Mouse (Mus musculus) kidney, adult 11 months (tissue): Measurements from ENCODE around the gene Kcna3.

Source experiments
- DNase-seq: peaks from one replicate; pipeline ENCODE4 v3.0.0; 2022

The Kcna3 gene

GRCm38 (mm10) chr3:107035521-107036457 lies at the start of gene Kcna3:
Gene Kcna3, plus strand, starts transcription at chr3:107036169.
- no peak for DNase-seq

DNA sequence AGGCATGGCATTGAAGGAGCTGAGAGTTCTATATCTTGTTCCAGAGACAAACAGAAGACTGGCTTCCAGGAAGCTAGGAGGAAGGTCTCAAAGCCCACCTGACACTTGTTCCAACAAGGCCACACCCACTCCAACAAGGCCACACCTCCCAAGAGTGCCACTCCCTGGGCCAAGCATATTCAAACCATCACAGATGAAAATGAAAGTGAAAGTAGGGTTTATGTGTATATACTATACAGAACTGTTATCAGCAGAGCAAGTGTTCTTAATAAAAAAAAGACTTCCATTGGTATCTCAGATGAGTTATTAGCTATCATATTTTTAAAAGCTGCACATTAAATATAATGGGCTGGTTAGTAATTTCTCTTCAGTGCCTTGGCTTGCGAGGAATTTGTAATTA lies 44.6 kb upstream of the Kcna3 start:
- DNase-seq, result no peak

GRCm38 (mm10) chr3:106995347-106995746 lies 40.6 kb upstream of the Kcna3 start:
- no peak for DNase-seq

- no peak for DNase-seq
Measured at GRCm38 (mm10) chr3:106996186-106996585, 39.8 kb upstream of the Kcna3 start.

DNA sequence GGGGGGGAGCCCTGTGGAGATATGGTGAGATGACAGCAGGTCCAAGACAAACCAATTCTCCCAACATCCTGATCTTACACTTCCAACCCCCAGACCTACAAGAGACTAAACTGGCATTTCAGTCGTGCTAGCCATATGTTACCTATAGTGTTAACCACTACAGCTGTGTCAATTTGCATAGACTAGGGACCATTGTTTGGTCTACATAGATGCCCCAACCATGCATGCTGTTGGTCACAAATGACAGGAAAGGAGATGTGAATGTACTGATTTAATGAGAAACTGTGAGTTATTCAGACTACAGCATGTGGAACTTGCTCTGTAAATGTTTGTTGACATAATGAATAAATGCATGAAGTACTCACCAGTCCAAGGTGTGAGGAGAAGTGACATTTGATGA lies 37.6 kb upstream of the Kcna3 start:
- no peak for DNase-seq

DNA sequence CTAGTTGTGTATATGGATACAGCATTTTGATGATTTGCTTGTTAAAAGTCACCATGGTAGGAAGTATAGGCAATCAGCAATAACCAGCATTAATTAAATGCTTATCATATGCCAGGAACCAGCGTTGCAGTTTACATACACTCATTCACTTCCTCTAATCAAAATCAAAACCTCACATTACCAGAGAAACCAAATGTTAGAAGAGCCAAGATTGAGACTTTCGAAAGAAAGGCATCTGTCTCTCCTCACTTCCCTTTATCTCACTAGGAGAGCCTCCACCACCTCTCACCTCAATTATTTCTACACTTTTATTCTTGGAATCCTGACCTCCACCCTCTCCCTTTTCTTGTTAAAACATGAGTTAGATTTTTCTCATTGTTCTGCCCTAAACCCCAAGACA lies 35.8 kb upstream of the Kcna3 start:
- no peak for DNase-seq

DNA sequence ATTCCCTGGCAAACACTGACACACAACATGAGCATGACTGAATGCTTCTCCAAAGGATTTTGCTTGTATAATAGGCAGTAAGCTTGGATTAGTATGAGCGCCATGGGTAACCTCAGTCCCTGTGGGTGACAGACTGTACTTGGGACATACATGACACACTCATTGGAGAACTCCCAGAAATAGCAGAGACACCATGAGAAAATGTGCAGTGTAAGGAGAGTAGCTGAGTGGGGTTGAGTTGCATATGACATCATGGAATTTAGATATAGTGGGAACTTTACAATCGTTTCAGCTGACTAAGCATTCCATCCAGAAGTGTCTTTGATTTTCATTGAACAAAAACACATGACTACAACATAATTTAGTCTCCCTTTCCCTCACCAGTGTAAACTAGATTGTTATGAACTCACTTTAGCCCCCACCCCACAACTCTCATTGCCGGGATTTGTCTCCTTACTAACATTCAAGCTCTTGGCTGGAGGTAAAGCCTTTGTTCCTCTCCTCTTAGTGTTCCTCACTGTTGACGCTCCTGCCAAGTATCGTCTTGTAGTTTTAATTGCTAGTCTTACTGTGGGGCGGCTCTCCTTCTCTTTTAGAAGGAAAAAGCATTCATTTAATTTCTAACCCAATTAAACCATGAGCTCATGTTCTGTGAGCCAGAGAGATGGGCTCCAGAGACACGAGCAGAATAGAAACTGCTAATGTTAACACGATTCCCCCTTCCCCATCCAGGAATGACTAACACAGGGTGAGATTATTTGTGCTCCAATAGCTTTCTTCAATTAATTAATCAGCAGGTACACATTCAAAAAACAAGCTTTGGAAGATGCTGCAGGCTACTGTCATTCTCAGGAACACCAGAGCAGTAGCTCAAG lies 33.5 kb upstream of the Kcna3 start:
- DNase-seq, result no peak

DNA sequence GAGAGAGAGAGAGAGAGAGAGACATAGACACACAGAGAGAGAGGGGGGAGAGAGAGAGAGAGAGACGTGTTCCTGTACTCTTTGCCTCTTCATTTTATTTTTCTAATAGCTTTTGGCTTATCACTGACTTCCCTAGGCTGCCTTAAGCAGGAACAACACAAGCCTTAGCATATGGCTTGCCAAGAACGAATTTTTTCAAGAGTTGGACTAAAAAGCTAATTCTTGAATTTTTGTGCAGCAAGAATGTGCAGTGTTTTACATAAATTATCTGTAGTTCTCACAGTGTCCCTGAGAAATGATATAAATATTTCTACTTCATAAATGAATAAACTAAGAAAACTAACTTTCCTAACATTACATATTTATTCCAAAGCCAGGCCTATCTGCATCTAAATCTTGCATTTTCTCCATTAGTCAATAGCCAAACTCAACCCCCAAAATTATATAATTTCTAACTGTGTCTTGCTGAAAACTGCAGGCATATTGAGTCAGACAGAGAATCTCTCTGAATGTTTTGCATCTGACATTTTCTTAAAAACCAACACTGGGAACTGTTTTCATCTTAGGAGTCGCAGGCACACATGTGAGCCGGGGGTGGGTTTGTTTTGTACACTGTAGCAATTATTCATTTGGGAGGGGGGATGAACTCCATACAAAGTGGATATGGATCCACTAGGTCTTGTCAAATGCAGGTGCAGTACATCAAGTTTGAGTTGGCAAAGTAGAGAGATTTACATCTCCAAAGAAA lies 26.5 kb upstream of the Kcna3 start:
- no peak for DNase-seq

DNA sequence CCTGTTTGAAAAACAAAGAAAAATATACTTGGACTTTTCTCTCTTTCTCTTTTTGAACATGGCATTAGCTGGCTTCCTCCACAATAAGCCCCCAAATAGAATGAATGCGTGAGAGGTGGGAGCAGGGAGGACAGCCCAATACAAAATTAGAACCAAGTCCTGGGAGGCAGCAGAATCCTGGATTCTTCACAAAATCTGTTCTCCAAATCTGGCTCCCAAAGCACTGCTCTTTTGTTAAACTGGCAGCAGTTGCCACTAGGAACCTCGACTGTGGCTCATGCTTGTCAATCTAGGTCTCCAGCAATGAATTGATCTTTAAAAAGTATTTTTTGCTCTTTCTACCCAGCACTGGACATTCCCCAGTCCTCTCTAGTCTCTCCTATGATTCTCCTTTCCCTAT lies 17.7 kb upstream of the Kcna3 start:
- DNase-seq, result no peak

- no peak for DNase-seq
Measured at GRCm38 (mm10) chr3:107031547-107031946, 4.4 kb upstream of the Kcna3 start.

GRCm38 (mm10) chr3:107034776-107035175 lies 1.2 kb upstream of the Kcna3 start:
- DNase-seq, result no peak

- no peak for DNase-seq
Measured at GRCm38 (mm10) chr3:107036458-107037039, 580 bp downstream of the Kcna3 start.

GRCm38 (mm10) chr3:107037105-107037504 lies 1.1 kb downstream of the Kcna3 start:
- DNase-seq, result no peak

DNA sequence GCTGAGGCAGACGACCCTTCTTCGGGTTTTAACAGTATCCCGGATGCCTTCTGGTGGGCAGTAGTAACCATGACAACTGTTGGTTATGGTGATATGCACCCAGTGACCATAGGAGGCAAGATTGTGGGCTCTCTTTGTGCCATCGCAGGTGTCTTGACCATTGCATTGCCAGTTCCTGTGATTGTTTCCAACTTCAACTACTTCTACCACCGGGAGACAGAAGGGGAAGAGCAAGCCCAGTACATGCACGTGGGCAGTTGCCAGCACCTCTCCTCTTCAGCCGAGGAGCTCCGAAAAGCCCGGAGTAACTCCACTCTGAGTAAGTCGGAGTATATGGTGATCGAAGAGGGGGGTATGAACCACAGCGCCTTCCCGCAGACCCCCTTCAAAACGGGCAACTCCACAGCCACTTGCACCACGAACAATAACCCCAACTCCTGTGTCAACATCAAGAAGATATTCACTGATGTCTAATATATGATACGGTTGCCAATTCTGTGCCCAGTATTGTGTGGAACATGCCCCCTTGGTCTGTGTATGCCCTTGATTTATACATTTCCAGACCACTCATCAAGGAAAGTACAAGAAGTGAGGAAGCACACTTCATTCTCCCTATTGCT lies 1.7 kb downstream of the Kcna3 start:
- no peak for DNase-seq

- DNase-seq, result no peak
Measured at GRCm38 (mm10) chr3:107038156-107038536, 2.2 kb downstream of the Kcna3 start.

DNA sequence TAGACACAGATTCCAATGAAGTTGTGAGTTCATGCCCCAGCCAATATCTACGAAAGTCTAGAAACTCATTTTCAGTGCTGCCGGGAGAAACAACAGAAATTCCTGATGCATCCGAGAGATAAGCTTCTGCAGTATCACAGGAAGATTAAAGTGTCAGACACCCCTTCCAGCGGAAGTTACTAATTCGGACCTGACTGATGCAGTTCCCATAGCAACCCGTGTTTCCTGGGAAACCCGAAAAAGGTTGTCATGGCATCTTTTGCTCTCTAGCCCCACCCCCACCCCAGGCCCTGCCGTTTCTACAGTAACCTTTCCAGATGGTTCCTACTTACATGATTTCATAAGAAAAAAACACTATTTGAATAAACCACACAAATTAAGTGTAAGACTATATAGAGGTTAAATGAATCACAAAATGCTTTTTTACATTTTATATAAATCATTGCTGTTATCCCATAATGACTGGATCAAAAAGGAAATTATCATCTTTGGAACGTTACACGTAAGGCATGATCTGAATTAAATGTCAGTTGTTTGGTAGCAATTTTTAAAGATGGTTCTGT lies 2.8 kb downstream of the Kcna3 start:
- no peak for DNase-seq

DNA sequence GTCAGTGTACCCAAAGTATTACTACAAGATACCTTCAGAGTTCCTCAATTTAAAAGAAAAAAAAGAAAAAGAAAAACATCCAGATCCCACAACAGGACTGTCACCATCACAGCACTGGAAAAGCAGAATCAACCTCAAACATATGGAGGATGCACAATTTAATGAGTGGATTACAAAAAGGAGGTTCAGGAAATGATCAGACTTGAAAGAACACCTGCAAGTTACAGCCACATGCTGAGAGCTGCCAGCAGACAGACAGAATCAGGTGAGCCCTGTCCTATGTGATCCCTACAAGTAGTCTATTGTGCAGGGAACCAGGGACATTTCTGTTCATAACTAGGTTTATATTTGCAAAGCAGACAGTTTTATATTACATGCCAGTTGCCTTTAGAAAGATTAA lies 3.3 kb downstream of the Kcna3 start:
- DNase-seq, result no peak

GRCm38 (mm10) chr3:107040408-107040807 lies 4.4 kb downstream of the Kcna3 start:
- DNase-seq, result no peak

DNA sequence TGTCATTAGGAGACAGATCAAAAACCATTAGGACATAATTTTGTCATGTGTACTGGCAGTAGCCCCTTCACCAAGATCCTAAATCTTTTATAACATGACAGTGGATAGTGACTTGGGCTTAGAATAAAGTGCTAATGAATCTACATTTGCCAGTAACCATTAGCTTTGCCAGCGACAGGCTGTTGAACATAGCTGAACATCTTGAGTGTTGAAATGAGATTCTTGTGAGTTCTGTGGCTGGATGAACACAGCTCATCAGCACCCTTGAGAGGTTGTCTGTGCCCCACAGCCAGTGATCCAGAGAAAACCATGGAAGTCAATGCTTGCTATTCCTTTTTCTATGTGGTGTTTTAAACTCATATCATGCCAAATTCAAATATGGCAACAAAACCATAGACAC lies 5.7 kb downstream of the Kcna3 start:
- no peak for DNase-seq

- no peak for DNase-seq
Measured at GRCm38 (mm10) chr3:107061468-107061867, 25.5 kb downstream of the Kcna3 start.

- DNase-seq, result no peak
Measured at GRCm38 (mm10) chr3:107062771-107063170, 26.8 kb downstream of the Kcna3 start.

GRCm38 (mm10) chr3:107065510-107066095 lies 29.6 kb downstream of the Kcna3 start:
- DNase-seq, result no peak
